Mouse (Mus musculus) heart, embryonic 12.5 days (tissue): ENCODE measurements around the gene Traf5. TPM values are rescaled to one million over a fixed set of nuclear protein-coding genes. Genes with fewer than 3 reads are reported as not detected.

Experiments
- ATAC-seq: fragments of 200-750 bp; cut with Nextera tagmentation; 2 replicates; pipeline ENCODE4 v1.8.0; 2017; ENCODE audit warnings: moderate TSS enrichment, moderate library complexity; ENCODE audit not compliant: insufficient number of reproducible peaks, low FRiP score
- H3K27ac ChIP-seq: fragments of 300-500 bp; sonication (generic); 2 replicates; pipeline ENCODE4 v1.5.1; 2016; ENCODE audit warnings: mild to moderate bottlenecking, moderate library complexity; ENCODE audit not compliant: poor library complexity, severe bottlenecking
- H3K27me3 ChIP-seq: fragments of 300-500 bp; sonication (generic); replicated peaks from 2 replicates; pipeline ENCODE4 v1.6.1; 2016; ENCODE audit warnings: mild to moderate bottlenecking, moderate library complexity
- H3K36me3 ChIP-seq: fragments of 300-500 bp; sonication (generic); 2 replicates; pipeline ENCODE4 v1.6.1; 2016; ENCODE audit warnings: mild to moderate bottlenecking, moderate library complexity
- H3K4me1 ChIP-seq: fragments of 300-500 bp; sonication (generic); replicated peaks from 2 replicates; pipeline ENCODE4 v1.6.1; 2016; ENCODE audit warnings: mild to moderate bottlenecking
- H3K4me2 ChIP-seq: fragments of 300-500 bp; sonication (generic); 2 replicates; pipeline ENCODE4 v1.6.1; 2016; ENCODE audit warnings: mild to moderate bottlenecking, moderate library complexity
- H3K4me3 ChIP-seq: fragments of 300-500 bp; sonication (generic); 2 replicates; pipeline ENCODE4 v1.5.1; 2016; ENCODE audit warnings: mild to moderate bottlenecking
- H3K9ac ChIP-seq: fragments of 300-500 bp; sonication (generic); 2 replicates; pipeline ENCODE4 v1.6.1; 2016; ENCODE audit warnings: mild to moderate bottlenecking, moderate library complexity
- H3K9me3 ChIP-seq: fragments of 300-500 bp; sonication (generic); replicated peaks from 2 replicates; pipeline ENCODE4 v1.6.1; 2016; ENCODE audit warnings: mild to moderate bottlenecking, moderate library complexity
- WGBS: fragments of 180-500 bp; shearing (Covaris S2); methylation state at CpG from one replicate; pipeline ENCODE4 v1.1.7; 2016; 5-methylcytosine and 5-hydroxymethylcytosine counted together
- polyA plus RNA-seq: library from polyadenylated mRNA; unstranded; fragments of >200 nt; fragmentation: Nextera tagmentation; extraction: Ambion mirVana; gene quantifications from 2 replicates; pipeline ENCODE4 v1.2.1, GENCODE M21; 2016

Traf5 gene
- polyA plus RNA-seq, 1 experiment from 2014 or later: 10.8 TPM

GRCm38 (mm10) chr1:192090689-192091567 is 1.4 kb downstream of the Traf5 start:
- ATAC-seq: no peak
- no peaks in the 10 kb centered on the region for H3K9me3 ChIP-seq
- H3K36me3 ChIP-seq: no peaks in the 10 kb centered on the region
- H3K9ac ChIP-seq: peak overlapping the region; percentile 48; the same call in 1 of the 2 replicates
- 68% methylated on average over 11 of the region's 11 CpGs for WGBS
- peaks cover 15% of the 10 kb centered on the region; the same call in 1 of the 2 replicates for H3K27me3 ChIP-seq
- H3K4me3 ChIP-seq: peak overlapping the region; percentile 69
- H3K4me1 ChIP-seq: peaks cover 40% of the 10 kb centered on the region
- H3K27ac ChIP-seq: no peak overlapping the region
- peak overlapping the region; percentile 87 for H3K4me2 ChIP-seq

DNA sequence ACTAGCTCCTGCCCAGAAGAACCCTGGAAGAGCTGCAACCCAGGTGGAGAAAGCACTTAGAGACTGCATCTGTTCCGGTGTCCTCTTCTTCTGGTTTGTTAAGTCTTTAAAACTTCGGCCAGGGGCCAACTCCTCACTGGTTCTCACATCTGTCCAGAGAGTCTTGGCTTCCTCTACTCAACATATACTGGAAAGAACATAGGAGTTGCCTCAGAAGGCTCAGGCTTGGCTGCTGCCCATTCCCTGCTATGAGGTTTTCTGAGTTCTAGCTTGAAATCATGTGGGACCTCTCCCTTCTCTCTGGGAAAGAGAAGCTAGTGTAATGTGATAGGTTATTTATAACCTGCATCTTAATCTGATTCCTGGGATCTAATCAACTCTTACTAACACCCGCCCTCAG is 2.1 kb downstream of the Traf5 start:
- H3K4me2 ChIP-seq: peak overlapping the region; percentile 87
- ATAC-seq: no peak
- 86% methylated on average over 3 of the region's 3 CpGs for WGBS

DNA sequence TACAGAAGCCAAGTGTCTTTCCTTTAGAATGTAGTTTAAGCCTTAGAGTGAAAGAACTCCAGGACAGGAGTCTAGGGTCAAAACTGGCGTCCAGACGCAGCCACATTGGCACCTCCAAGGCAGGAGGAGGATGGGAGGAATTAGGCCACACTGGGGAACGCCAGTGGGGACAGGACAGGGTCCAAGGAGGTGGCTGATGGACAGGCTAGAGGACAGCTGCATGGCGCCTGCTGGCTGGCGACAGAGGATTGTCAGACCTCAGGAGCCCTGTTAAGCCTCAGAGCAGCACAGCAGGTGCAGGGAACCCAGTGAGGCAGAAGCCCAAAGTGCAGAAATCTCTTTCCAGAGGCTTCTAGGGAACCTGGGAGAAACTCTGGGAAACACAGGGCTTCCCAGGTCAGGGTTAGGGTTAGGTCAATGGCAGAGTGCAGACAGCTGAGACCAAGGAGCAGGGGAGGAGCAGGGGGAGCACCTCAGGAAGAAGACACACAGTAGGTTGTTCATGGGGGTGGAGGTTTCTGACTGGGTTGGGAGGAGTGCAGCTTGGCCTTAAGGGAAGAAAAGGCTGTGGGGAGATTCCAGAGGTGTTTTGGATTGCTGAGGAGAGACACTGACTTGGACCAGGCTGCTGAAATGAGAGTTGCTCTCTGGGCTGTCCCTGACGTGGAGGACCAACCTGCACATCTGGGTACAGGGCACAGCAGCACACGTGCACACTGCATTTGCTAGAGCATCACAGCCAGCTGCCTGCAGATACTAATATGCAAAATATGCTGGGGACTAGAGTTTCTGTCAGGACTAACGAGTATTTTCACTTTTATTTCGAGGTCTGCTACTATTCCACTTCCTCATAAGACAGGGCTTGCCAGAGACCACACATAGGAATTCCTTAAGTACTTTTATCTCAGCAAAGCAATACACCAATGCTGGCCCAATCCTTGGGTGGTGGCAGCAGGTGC is 2.9 kb downstream of the Traf5 start:
- H3K9me3 ChIP-seq: no peaks in the 10 kb centered on the region
- peak overlapping the region; percentile 27; the same call in 1 of the 2 replicates for H3K9ac ChIP-seq
- H3K27me3 ChIP-seq: peaks cover 15% of the 10 kb centered on the region; the same call in 1 of the 2 replicates
- H3K4me3 ChIP-seq: no peak overlapping the region
- whole genome bisulfite sequencing: 59% methylated on average over 9 of the region's 9 CpGs
- peaks cover 40% of the 10 kb centered on the region for H3K4me1 ChIP-seq
- ATAC-seq: no peak
- no peaks in the 10 kb centered on the region for H3K36me3 ChIP-seq
- H3K4me2 ChIP-seq: no peak overlapping the region
- no peak overlapping the region for H3K27ac ChIP-seq

More for the DNA sequence above, 2.1 kb downstream of the Traf5 start:
- no peak overlapping the region for H3K9ac ChIP-seq
- H3K4me1 ChIP-seq: peaks cover 40% of the 10 kb centered on the region
- peaks cover 15% of the 10 kb centered on the region; the same call in 1 of the 2 replicates for H3K27me3 ChIP-seq
- H3K27ac ChIP-seq: no peak overlapping the region
- H3K36me3 ChIP-seq: no peaks in the 10 kb centered on the region
- H3K4me3 ChIP-seq: no peak overlapping the region
- H3K9me3 ChIP-seq: no peaks in the 10 kb centered on the region

GRCm38 (mm10) chr1:192088011-192088410 is 4.3 kb downstream of the Traf5 start:
- H3K9ac ChIP-seq: no peak overlapping the region
- peaks cover 15% of the 10 kb centered on the region; the same call in 1 of the 2 replicates for H3K27me3 ChIP-seq
- no peak overlapping the region for H3K4me3 ChIP-seq
- ATAC-seq: no peak
- no peaks in the 10 kb centered on the region for H3K36me3 ChIP-seq
- no peak overlapping the region for H3K4me2 ChIP-seq
- no peak overlapping the region for H3K27ac ChIP-seq
- 79% methylated on average over 4 of the region's 4 CpGs for WGBS
- peaks cover 40% of the 10 kb centered on the region for H3K4me1 ChIP-seq
- no peaks in the 10 kb centered on the region for H3K9me3 ChIP-seq

- Histone ChIP-seq H3K4me1 (peaks cover 40% of the 10 kb centered on the region), H3K4me3 (no peak overlapping the region), H3K9me3 (peaks cover 5% of the 10 kb centered on the region; the same call in 1 of the 2 replicates), H3K36me3 (peaks cover 5% of the 10 kb centered on the region), H3K4me2 (no peak overlapping the region), H3K27me3 (peaks cover 15% of the 10 kb centered on the region; the same call in 1 of the 2 replicates), H3K27ac (no peak overlapping the region), H3K9ac (no peak overlapping the region)
- no peak for ATAC-seq
- WGBS: 52% methylated on average over 4 of the region's 4 CpGs
These were observed 5.3 kb downstream of the Traf5 start for GRCm38 (mm10) chr1:192087098-192087497.

- peaks cover 36% of the 10 kb centered on the region for H3K4me1 ChIP-seq
- H3K27me3 ChIP-seq: peaks cover 15% of the 10 kb centered on the region; the same call in 1 of the 2 replicates
- H3K9me3 ChIP-seq: peaks cover 11% of the 10 kb centered on the region
- H3K4me3 ChIP-seq: no peak overlapping the region
- H3K4me2 ChIP-seq: no peak overlapping the region
- no peak overlapping the region for H3K27ac ChIP-seq
- 80% methylated on average over 12 of the region's 12 CpGs for WGBS
- H3K36me3 ChIP-seq: peaks cover 11% of the 10 kb centered on the region
- no peak overlapping the region for H3K9ac ChIP-seq
- ATAC-seq: no peak
These were observed 5.9 kb downstream of the Traf5 start for GRCm38 (mm10) chr1:192086279-192087037.

GRCm38 (mm10) chr1:192085218-192085617 is 7.1 kb downstream of the Traf5 start:
- H3K27me3 ChIP-seq: peaks cover 10% of the 10 kb centered on the region; the same call in 1 of the 2 replicates
- H3K9me3 ChIP-seq: peaks cover 20% of the 10 kb centered on the region
- H3K4me1 ChIP-seq: peaks cover 26% of the 10 kb centered on the region
- H3K4me3 ChIP-seq: no peak overlapping the region
- H3K27ac ChIP-seq: no peak overlapping the region
- WGBS: 94% methylated on average over 10 of the region's 10 CpGs
- no peak overlapping the region for H3K4me2 ChIP-seq
- H3K36me3 ChIP-seq: peaks cover 19% of the 10 kb centered on the region
- no peak overlapping the region for H3K9ac ChIP-seq
- ATAC-seq: no peak

GRCm38 (mm10) chr1:192082646-192083045 is 9.7 kb downstream of the Traf5 start:
- peaks cover 20% of the 10 kb centered on the region for H3K9me3 ChIP-seq
- no peak overlapping the region for H3K9ac ChIP-seq
- peaks cover 19% of the 10 kb centered on the region for H3K36me3 ChIP-seq
- H3K27me3 ChIP-seq: no peaks in the 10 kb centered on the region
- H3K4me1 ChIP-seq: peaks cover 20% of the 10 kb centered on the region
- no peak overlapping the region for H3K4me3 ChIP-seq
- 73% methylated on average over 1 of the region's 1 CpGs for WGBS
- no peak for ATAC-seq
- H3K4me2 ChIP-seq: no peak overlapping the region
- H3K27ac ChIP-seq: no peak overlapping the region

GRCm38 (mm10) chr1:192081129-192081528 is 11.2 kb downstream of the Traf5 start:
- peaks cover 19% of the 10 kb centered on the region; the same call in 1 of the 2 replicates for H3K4me1 ChIP-seq
- no peak overlapping the region for H3K27ac ChIP-seq
- H3K9ac ChIP-seq: no peak overlapping the region
- WGBS: 82% methylated on average over 2 of the region's 2 CpGs
- ATAC-seq: no peak
- no peak overlapping the region for H3K4me2 ChIP-seq
- peaks cover 19% of the 10 kb centered on the region for H3K36me3 ChIP-seq
- H3K27me3 ChIP-seq: no peaks in the 10 kb centered on the region
- peaks cover 20% of the 10 kb centered on the region for H3K9me3 ChIP-seq
- H3K4me3 ChIP-seq: no peak overlapping the region

DNA sequence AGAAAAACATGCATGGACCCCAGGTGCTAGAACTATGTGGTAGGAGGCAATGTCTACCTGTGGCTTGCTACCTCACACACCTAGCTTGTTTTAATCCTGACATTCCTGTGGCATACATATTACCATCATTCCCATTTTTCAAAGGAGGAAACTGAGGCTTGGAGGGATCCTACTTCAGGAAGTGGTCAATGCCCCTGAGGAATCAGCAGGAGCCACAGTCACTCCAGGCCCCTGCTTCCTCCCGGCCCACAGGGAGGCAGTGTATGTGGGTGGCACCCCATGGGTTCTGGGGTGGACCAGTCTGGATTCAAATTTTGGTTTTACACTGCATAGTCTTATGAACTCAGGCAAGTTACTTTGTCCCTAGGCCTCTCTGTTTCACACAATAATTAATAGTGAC is 13.2 kb downstream of the Traf5 start:
- Histone ChIP-seq H3K27me3 (no peaks in the 10 kb centered on the region), H3K36me3 (peaks cover 19% of the 10 kb centered on the region), H3K4me3 (no peak overlapping the region), H3K27ac (no peak overlapping the region), H3K4me2 (no peak overlapping the region), H3K9me3 (peaks cover 20% of the 10 kb centered on the region), H3K9ac (no peak overlapping the region), H3K4me1 (peaks cover 25% of the 10 kb centered on the region; the same call in 1 of the 2 replicates)
- no peak for ATAC-seq
- 72% methylated on average over 1 of the region's 1 CpGs for WGBS
